Mouse (Mus musculus) adipocyte (in vitro differentiated cells): ENCODE measurements around the gene Mc3r.

Experiments used
- DNase-seq: peaks from one replicate; pipeline ENCODE4 v3.0.0-alpha.2; 2016; ENCODE audit warnings: low spot score

The Mc3r gene

GRCm38 (mm10) chr2:172248106-172248764 lies at the start of gene Mc3r:
Gene Mc3r (plus strand): TSS chr2:172248492.
- DNase-seq: no peak

GRCm38 (mm10) chr2:172201998-172202780 lies 46.1 kb upstream of the Mc3r start:
- DNase-seq: no peak

GRCm38 (mm10) chr2:172207003-172207402 lies 41.3 kb upstream of the Mc3r start:
- peak; percentile 41 for DNase-seq

- DNase-seq: no peak
Observed at GRCm38 (mm10) chr2:172213480-172213879, 34.8 kb upstream of the Mc3r start.

- no peak for DNase-seq
Observed at GRCm38 (mm10) chr2:172214336-172214735, 34.0 kb upstream of the Mc3r start.

- peak; percentile 84 for DNase-seq
Observed at GRCm38 (mm10) chr2:172215508-172216162, 32.7 kb upstream of the Mc3r start.

- DNase-seq: no peak
Observed at GRCm38 (mm10) chr2:172216163-172216915, 32.0 kb upstream of the Mc3r start.

- DNase-seq: no peak
Observed at GRCm38 (mm10) chr2:172217886-172218285, 30.4 kb upstream of the Mc3r start.

GRCm38 (mm10) chr2:172219186-172219585 lies 29.1 kb upstream of the Mc3r start:
- no peak for DNase-seq

GRCm38 (mm10) chr2:172221656-172222393 lies 26.5 kb upstream of the Mc3r start:
- DNase-seq: peak; percentile 65

- DNase-seq: no peak
Observed at GRCm38 (mm10) chr2:172222394-172222785, 25.9 kb upstream of the Mc3r start.

GRCm38 (mm10) chr2:172222891-172223290 lies 25.4 kb upstream of the Mc3r start:
- no peak for DNase-seq

GRCm38 (mm10) chr2:172223451-172224200 lies 24.7 kb upstream of the Mc3r start:
- DNase-seq: no peak

- DNase-seq: peak; percentile 59
Observed at GRCm38 (mm10) chr2:172226945-172227344, 21.3 kb upstream of the Mc3r start.

- DNase-seq: no peak
Observed at GRCm38 (mm10) chr2:172227808-172228207, 20.5 kb upstream of the Mc3r start.

GRCm38 (mm10) chr2:172229190-172229589 lies 19.1 kb upstream of the Mc3r start:
- no peak for DNase-seq

- DNase-seq: no peak
Observed at GRCm38 (mm10) chr2:172230126-172230525, 18.2 kb upstream of the Mc3r start.

- DNase-seq: no peak
Observed at GRCm38 (mm10) chr2:172238220-172238619, 10.1 kb upstream of the Mc3r start.

GRCm38 (mm10) chr2:172241031-172241430 lies 7.3 kb upstream of the Mc3r start:
- peak; percentile 55 for DNase-seq

- DNase-seq: no peak
Observed at GRCm38 (mm10) chr2:172245497-172245896, 2.8 kb upstream of the Mc3r start.

GRCm38 (mm10) chr2:172249336-172249735 lies 1.0 kb downstream of the Mc3r start:
- no peak for DNase-seq
